Mouse (Mus musculus) cerebellum, adult 2 months (tissue): Measurements from ENCODE around the gene Sult1a1. TPM values are rescaled to one million over a fixed set of nuclear protein-coding genes. Genes with fewer than 3 reads are reported as not detected.

Experiments used
- DNase-seq, 2 experiments: peaks; one replicate each; pipeline ENCODE4 v3.0.0; 2021
- H3K27ac ChIP-seq: fragments of 200-500 bp; 2 replicates; pipeline ENCODE4 v1.5.1; 2012; ENCODE audit warnings: low read length, control low read depth, inconsistent platforms; ENCODE audit not compliant: insufficient read depth
- H3K27me3 ChIP-seq: fragments of 200-500 bp; 2 replicates; pipeline ENCODE4 v1.6.1; 2012; ENCODE audit warnings: inconsistent platforms, mild to moderate bottlenecking, low read length, moderate library complexity; ENCODE audit not compliant: control insufficient read depth, insufficient read depth
- H3K4me1 ChIP-seq: fragments of 200-500 bp; 2 replicates; pipeline ENCODE4 v1.6.1; 2011; ENCODE audit warnings: low read length; ENCODE audit not compliant: control insufficient read depth, insufficient read depth
- H3K4me3 ChIP-seq: fragments of 200-500 bp; replicated peaks from 2 replicates; pipeline ENCODE3; 2011; ENCODE audit warnings: mild to moderate bottlenecking, low read depth, low read length, control low read depth; ENCODE audit not compliant: insufficient read depth
- CTCF ChIP-seq: fragments of 200-500 bp; IDR thresholded peaks from 2 replicates; pipeline ENCODE4 v1.5.1; 2011; ENCODE audit warnings: low read depth, mild to moderate bottlenecking, control low read depth, low read length, moderate library complexity, borderline replicate concordance; ENCODE audit not compliant: insufficient read depth
- POLR2A ChIP-seq: fragments of 200-500 bp; IDR thresholded peaks from 2 replicates; pipeline ENCODE4 v1.6.1; 2011; ENCODE audit warnings: low read length, control low read depth, borderline replicate concordance; ENCODE audit not compliant: insufficient read depth
- WGBS: fragments of 180-500 bp; shearing (Covaris S2); methylation state at CpG from one replicate; pipeline ENCODE4 v1.1.7; 2018; 5-methylcytosine and 5-hydroxymethylcytosine counted together
- polyA plus RNA-seq: library from polyadenylated mRNA; depleted of rRNA; stranded (reverse); fragments of >200 nt; gene quantifications from 2 replicates; pipeline ENCODE4 v1.2.3, GENCODE M21; 2012

Sult1a1 gene
- polyA plus RNA-seq, 1 experiment, result 6.4 TPM

GRCm38 (mm10) chr7:126635375-126635774, 40.9 kb downstream of the Sult1a1 start:
- no peak for TF ChIP-seq CTCF
- no peak for TF ChIP-seq POLR2A
- H3K4me1 ChIP-seq, result no peaks in the 10 kb centered on the region
- H3K4me3 ChIP-seq, result no peak overlapping the region
- H3K27ac ChIP-seq, result no peak overlapping the region
- no peaks in the 10 kb centered on the region for H3K27me3 ChIP-seq
- DNase-seq, result no peak

- H3K4me1 ChIP-seq, result no peaks in the 10 kb centered on the region
- H3K4me3 ChIP-seq, result no peak overlapping the region
- WGBS, result 88% methylated on average over 2 of the region's 2 CpGs
- no peak for DNase-seq
- no peak overlapping the region for H3K27ac ChIP-seq
- no peak for TF ChIP-seq CTCF
- no peak for TF ChIP-seq POLR2A
- no peaks in the 10 kb centered on the region for H3K27me3 ChIP-seq
These were observed 43.8 kb downstream of the Sult1a1 start for GRCm38 (mm10) chr7:126632478-126632877.

GRCm38 (mm10) chr7:126630824-126631518, 45.3 kb downstream of the Sult1a1 start, which contains the start of gene Nupr1:
TSS of gene Nupr1 (minus strand) at chr7:126630861.
- Histone ChIP-seq H3K4me3 (no peak within 1 kb of the TSS), H3K4me1 (no peaks in the 10 kb centered on the region), H3K27ac (no peak within 1 kb of the TSS), H3K27me3 (no peaks in the 10 kb centered on the region)
- 91% methylated on average over 4 of the region's 4 CpGs for WGBS
- TF ChIP-seq CTCF, result no peak
- no peak for TF ChIP-seq POLR2A
- DNase-seq, result no peak

GRCm38 (mm10) chr7:126629915-126630314, 46.3 kb downstream of the Sult1a1 start:
- no peak for DNase-seq
- Histone ChIP-seq H3K27me3 (no peaks in the 10 kb centered on the region), H3K27ac (no peak overlapping the region), H3K4me3 (no peak overlapping the region), H3K4me1 (peaks cover 4% of the 10 kb centered on the region; the same call in 1 of the 2 replicates)
- TF ChIP-seq CTCF (no peak), POLR2A (no peak)
- WGBS, result 57% methylated on average over 3 of the region's 3 CpGs

GRCm38 (mm10) chr7:126628111-126628510, 48.1 kb downstream of the Sult1a1 start:
- no peak for DNase-seq
- Histone ChIP-seq H3K27me3 (no peaks in the 10 kb centered on the region), H3K4me3 (no peak overlapping the region), H3K4me1 (peaks cover 4% of the 10 kb centered on the region; the same call in 1 of the 2 replicates), H3K27ac (no peak overlapping the region)
- TF ChIP-seq POLR2A (no peak), CTCF (no peak)
- 78% methylated on average over 6 of the region's 6 CpGs for WGBS

- no peak for DNase-seq
- 89% methylated on average over 3 of the region's 3 CpGs for whole genome bisulfite sequencing
- H3K27me3 ChIP-seq, result no peaks in the 10 kb centered on the region
- H3K4me3 ChIP-seq, result no peak overlapping the region
- TF ChIP-seq POLR2A, result no peak
- no peak for TF ChIP-seq CTCF
- peaks cover 4% of the 10 kb centered on the region; the same call in 1 of the 2 replicates for H3K4me1 ChIP-seq
- H3K27ac ChIP-seq, result no peak overlapping the region
These were observed 50.2 kb downstream of the Sult1a1 start for GRCm38 (mm10) chr7:126625807-126626600.

GRCm38 (mm10) chr7:126625369-126625768, 50.9 kb downstream of the Sult1a1 start:
- no peak overlapping the region for H3K27ac ChIP-seq
- 22% methylated on average over 6 of the region's 6 CpGs for WGBS
- TF ChIP-seq CTCF (no peak), POLR2A (no peak)
- peak in 1 of 2 experiments; percentile 19 for DNase-seq
- no peaks in the 10 kb centered on the region for H3K27me3 ChIP-seq
- no peak overlapping the region for H3K4me3 ChIP-seq
- peaks cover 4% of the 10 kb centered on the region; the same call in 1 of the 2 replicates for H3K4me1 ChIP-seq

- WGBS, result 68% methylated on average over 16 of the region's 16 CpGs
These were observed 51.5 kb downstream of the Sult1a1 start for GRCm38 (mm10) chr7:126624774-126625173.

More at GRCm38 (mm10) chr7:126624774-126625173, 51.5 kb downstream of the Sult1a1 start:
- peaks cover 4% of the 10 kb centered on the region; the same call in 1 of the 2 replicates for H3K4me1 ChIP-seq
- H3K27me3 ChIP-seq, result no peaks in the 10 kb centered on the region
- no peak overlapping the region for H3K4me3 ChIP-seq
- no peak for DNase-seq
- no peak overlapping the region for H3K27ac ChIP-seq
- TF ChIP-seq CTCF (no peak), POLR2A (no peak)
